Mouse (Mus musculus) liver, embryonic 14.5 days (tissue): ENCODE data around the gene Atp5d. TPM values are rescaled to one million over a fixed set of nuclear protein-coding genes. Genes with fewer than 3 reads are reported as not detected.
"Not testable (repeated sequence)": the region's sequence is repeated elsewhere in the genome, so short reads cannot be mapped to it uniquely, and the experiment has no call there.

Source experiments
- ATAC-seq: fragments of 200-750 bp; cut with Nextera tagmentation; 2 replicates; pipeline ENCODE4 v1.8.0; 2017; ENCODE audit warnings: moderate number of reproducible peaks, mild to moderate bottlenecking, moderate library complexity; ENCODE audit not compliant: insufficient read depth
- DNase-seq, 3 experiments: peaks; one replicate each; pipeline ENCODE4 v3.0.0-alpha.2; 2012 to 2013; ENCODE audit warnings: low read depth in 3 of 3, low spot score in 3 of 3
- H3K27ac ChIP-seq: fragments of 300-500 bp; sonication (generic); 2 replicates; pipeline ENCODE4 v1.5.1; 2014; ENCODE audit warnings: moderate library complexity, mild to moderate bottlenecking, control low read depth, inconsistent platforms
- H3K27me3 ChIP-seq: fragments of 300-500 bp; sonication (generic); 2 replicates; pipeline ENCODE4 v1.6.1; 2014; ENCODE audit warnings: mild to moderate bottlenecking, low read length, moderate library complexity; ENCODE audit not compliant: control insufficient read depth, insufficient read depth
- H3K36me3 ChIP-seq: fragments of 300-500 bp; sonication (generic); replicated peaks from 2 replicates; pipeline ENCODE4 v1.6.1; 2014; ENCODE audit warnings: low read depth; ENCODE audit not compliant: control insufficient read depth, insufficient read depth
- H3K4me1 ChIP-seq, 2 experiments: fragments of 200-500 bp in 1 of 2; fragments of 300-500 bp in 1 of 2; sonication (generic) in 1 of 2; replicated peaks; 2 replicates each; pipeline ENCODE4 v1.6.1; 2012 to 2014; ENCODE audit warnings: antibody characterized with exemption in 1 of 2, inconsistent platforms in 1 of 2, low read length in 1 of 2; ENCODE audit not compliant: control insufficient read depth in 2 of 2, insufficient read depth in 2 of 2
- H3K4me2 ChIP-seq: fragments of 300-500 bp; sonication (generic); 2 replicates; pipeline ENCODE4 v1.6.1; 2014; ENCODE audit warnings: low read depth, mild to moderate bottlenecking, control low read depth, moderate library complexity
- H3K4me3 ChIP-seq, 2 experiments: fragments of 200-500 bp in 1 of 2; fragments of 300-500 bp in 1 of 2; sonication (generic) in 1 of 2; 2 replicates each; pipeline ENCODE4 v1.5.1; 2012 to 2014; ENCODE audit warnings: low read depth in 2 of 2, low read length in 2 of 2, mild to moderate bottlenecking in 2 of 2, control low read depth in 1 of 2, inconsistent platforms in 1 of 2, moderate library complexity in 1 of 2; ENCODE audit not compliant: insufficient read depth in 1 of 2
- H3K9ac ChIP-seq: fragments of 300-500 bp; sonication (generic); replicated peaks from 2 replicates; pipeline ENCODE4 v1.6.1; 2014; ENCODE audit warnings: mild to moderate bottlenecking, control low read depth, moderate library complexity
- H3K9me3 ChIP-seq: fragments of 300-500 bp; sonication (generic); 2 replicates; pipeline ENCODE4 v1.6.1; 2016; ENCODE audit warnings: low read length, mixed read lengths; ENCODE audit not compliant: control insufficient read depth
- CTCF ChIP-seq: IDR thresholded peaks from 2 replicates; pipeline ENCODE4 v1.5.1; 2016; ENCODE audit warnings: antibody characterized with exemption, low read depth, control low read depth
- EP300 ChIP-seq: IDR thresholded peaks from 2 replicates; pipeline ENCODE4 v1.6.1; 2016; ENCODE audit warnings: antibody characterized with exemption, low read depth
- WGBS: fragments of 180-500 bp; shearing (Covaris S2); extraction: QIAGEN DNeasy Blood & Tissue Kit; methylation state at CpG from one replicate; pipeline ENCODE4 v1.1.7; 2014; ENCODE audit not compliant: insufficient replicate concordance; 5-methylcytosine and 5-hydroxymethylcytosine counted together
- polyA plus RNA-seq, 2 experiments: library from polyadenylated mRNA; depleted of rRNA in 1 of 2; stranded (reverse) in 1 of 2; unstranded in 1 of 2; fragments of >200 nt; fragmentation: Nextera tagmentation in 1 of 2; extraction: Ambion mirVana in 1 of 2; gene quantifications; 2 replicates each; pipeline versions ENCODE4 v1.2.1 to v1.2.3; 2012 to 2014

The Atp5d gene
- polyA plus RNA-seq, 2 experiments = 211 to 249 TPM

GRCm38 (mm10) chr10:80162716-80163299, 24.4 kb downstream of the Atp5d start:
- Histone ChIP-seq H3K27me3 (no peaks in the 10 kb centered on the region), H3K9me3 (no peaks in the 10 kb centered on the region), H3K4me2 (no peak overlapping the region), H3K27ac (no peak overlapping the region), H3K36me3 (no peaks in the 10 kb centered on the region), H3K4me3 (no peak overlapping the region), H3K4me1 (peaks cover 50 to 56% of the 10 kb centered on the region in 2 experiments), H3K9ac (no peak overlapping the region)
- no peak for ATAC-seq
- no peak for TF ChIP-seq CTCF
- no peak for TF ChIP-seq EP300
- WGBS = 60% methylated on average over 6 of the region's 6 CpGs
- no peak for DNase-seq

- no peak overlapping the region for H3K9ac ChIP-seq
- WGBS = 68% methylated on average over 8 of the region's 8 CpGs
- no peak for DNase-seq
- ATAC-seq = no peak
- peaks cover 52 to 58% of the 10 kb centered on the region in 2 experiments for H3K4me1 ChIP-seq
- H3K27ac ChIP-seq = no peak overlapping the region
- H3K4me3 ChIP-seq = no peak overlapping the region
- no peaks in the 10 kb centered on the region for H3K9me3 ChIP-seq
- no peak for TF ChIP-seq CTCF
- H3K36me3 ChIP-seq = no peaks in the 10 kb centered on the region
- H3K4me2 ChIP-seq = no peak overlapping the region
- H3K27me3 ChIP-seq = no peaks in the 10 kb centered on the region
Measured at GRCm38 (mm10) chr10:80163721-80164120, 25.3 kb downstream of the Atp5d start.

- Histone ChIP-seq H3K9ac (peak overlapping the region; percentile 34), H3K27me3 (no peaks in the 10 kb centered on the region), H3K4me1 (peaks cover 47 to 54% of the 10 kb centered on the region in 2 experiments), H3K27ac (no peak overlapping the region), H3K9me3 (no peaks in the 10 kb centered on the region), H3K4me3 (peak overlapping the region; percentile 49 to 56), H3K36me3 (no peaks in the 10 kb centered on the region), H3K4me2 (peak overlapping the region; percentile 66)
- no peak for TF ChIP-seq EP300
- TF ChIP-seq CTCF = no peak
- DNase-seq = no peak
- WGBS = 13% methylated on average over 43 of the region's 44 CpGs
- ATAC-seq = no peak
Measured at GRCm38 (mm10) chr10:80164161-80164997, 25.9 kb downstream of the Atp5d start.

- H3K9me3 ChIP-seq = no peaks in the 10 kb centered on the region
- no peak overlapping the region for H3K27ac ChIP-seq
- TF ChIP-seq EP300 (0 out of 2 replicates have a peak, but pooled peaks have one; percentile 28), CTCF (peak; percentile 100)
- H3K4me3 ChIP-seq = peak overlapping the region; percentile 49 to 56
- H3K36me3 ChIP-seq = peaks cover 1% of the 10 kb centered on the region
- no peaks in the 10 kb centered on the region for H3K27me3 ChIP-seq
- H3K9ac ChIP-seq = peak overlapping the region; percentile 34
- H3K4me1 ChIP-seq = peaks cover 45 to 52% of the 10 kb centered on the region in 2 experiments
- peak; percentile 89 to 94 (median 90) for DNase-seq
- ATAC-seq = peak; percentile 46
- H3K4me2 ChIP-seq = peak overlapping the region; percentile 66
- under 1% methylated on average over 17 of the region's 17 CpGs for WGBS
Measured at GRCm38 (mm10) chr10:80164998-80165344, 26.5 kb downstream of the Atp5d start.

- Histone ChIP-seq H3K4me2 (peak within 1 kb of the TSS; percentile 85), H3K4me1 (peaks cover 40 to 46% of the 10 kb centered on the region in 2 experiments), H3K27ac (peak within 1 kb of the TSS; percentile 79), H3K4me3 (peak within 1 kb of the TSS; percentile 49 to 56), H3K9me3 (no peaks in the 10 kb centered on the region), H3K36me3 (peaks cover 7% of the 10 kb centered on the region), H3K27me3 (no peaks in the 10 kb centered on the region), H3K9ac (peak within 1 kb of the TSS; percentile 34)
- DNase-seq = no peak
- 34% methylated on average over 20 of the region's 20 CpGs for whole genome bisulfite sequencing
- ATAC-seq = no peak
- TF ChIP-seq CTCF = no peak
- TF ChIP-seq EP300 = no peak
Measured at GRCm38 (mm10) chr10:80165392-80166128, 27.1 kb downstream of the Atp5d start, which contains the start of gene Cirbp. TSS of gene Cirbp (plus strand) at chr10:80165985.

GRCm38 (mm10) chr10:80166136-80166535, 27.7 kb downstream of the Atp5d start:
- WGBS = 82% methylated on average over 4 of the region's 4 CpGs
- not testable (repeated sequence) for H3K4me3 ChIP-seq, DNase-seq

More at GRCm38 (mm10) chr10:80166136-80166535, 27.7 kb downstream of the Atp5d start:
- H3K9ac ChIP-seq, ATAC-seq, H3K9me3 ChIP-seq, H3K27me3 ChIP-seq, H3K27ac ChIP-seq, H3K4me2 ChIP-seq: not testable (repeated sequence)
- Histone ChIP-seq H3K4me1 (peaks cover 34 to 41% of the 10 kb centered on the region in 2 experiments), H3K36me3 (peaks cover 13% of the 10 kb centered on the region)
